Mouse (Mus musculus) brain, embryonic 18.5 days (tissue): ENCODE data around the gene Rbm28.

Experiments
- DNase-seq: peaks from one replicate; pipeline ENCODE4 v3.0.0-alpha.2; 2012; ENCODE audit warnings: low read depth, low spot score

Rbm28 gene

GRCm38 (mm10) chr6:29074133-29074469, 90.7 kb downstream of the Rbm28 start:
- DNase-seq = no peak
